Comparison of ENCODE assay signal across 10 mouse cellular contexts in the genomic region with DNA sequence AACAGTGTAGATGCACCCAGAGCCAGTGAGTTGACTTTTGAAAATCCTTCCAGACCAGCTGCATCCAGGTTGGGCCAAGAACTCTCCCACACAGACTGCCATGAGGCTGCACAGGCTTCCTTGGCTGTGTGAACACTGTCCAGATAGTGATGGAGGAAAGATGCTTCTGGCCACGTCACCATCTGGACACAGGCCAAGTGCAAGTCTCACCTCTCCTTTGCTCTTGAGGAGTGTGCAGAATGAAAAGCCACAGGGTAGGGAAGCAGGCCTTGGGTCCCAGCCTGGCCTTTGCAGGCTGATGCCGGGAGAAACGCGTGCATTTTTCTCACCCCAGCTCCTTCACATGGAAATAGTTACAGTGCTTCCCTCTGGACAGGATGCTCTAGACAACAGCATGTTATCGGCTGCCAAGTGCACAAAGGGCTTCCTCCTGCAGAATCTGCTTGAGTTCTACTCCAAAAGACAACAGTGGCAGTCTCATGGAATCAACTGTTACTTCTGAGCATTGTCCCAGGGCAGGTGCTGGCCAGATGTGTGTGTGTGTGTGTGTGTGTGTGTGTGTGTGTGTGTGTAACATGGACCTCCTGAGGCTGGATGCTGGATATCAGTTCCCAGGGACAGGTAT. TPM values are rescaled to one million over a fixed set of nuclear protein-coding genes. Genes with fewer than 3 reads are reported as not detected.
DNase-seq lines count a peak whose midpoint lies in the region; TF ChIP-seq lines count a peak whose summit lies in the region.
"Had no signal": no experiment of that assay in that cellular context is flagged by ENCODE, and none has a peak within 500 bp of the region (broad histone marks: within the 10 kb centered on the region; RNA-seq: fewer than 3 reads in every experiment).

No protein-coding gene starts in this region.

- no peak for TF ChIP-seq CTCF in left cerebral cortex, adult 2 months (IDR thresholded peaks at IDR 0.05)

- intact Hi-C loops in heart, postnatal 14 days (cut with DNase I) = loop anchor here (5.0 kb wide), 1 partner anchor 54 kb away; no protein-coding TSS in a partner anchor
- intact Hi-C loops in left cerebral cortex, adult 2 months (cut with DNase I) = no loop called here

- H3K4me3 ChIP-seq in left cerebral cortex, adult 2 months = no peak overlapping the region
- H3K4me3 ChIP-seq: midbrain, embryonic 13.5 days had no signal

- no peak overlapping the region for H3K27ac ChIP-seq in left cerebral cortex, adult 2 months
- H3K27ac ChIP-seq: midbrain, embryonic 13.5 days had no signal

- DNase-seq in cerebellum, postnatal 14 days = peak; percentile 32 to 66
- no peak for DNase-seq in cerebellum, postnatal 4 days (ENCODE audit: low spot score in 2 of 2)
- DNase-seq in urinary bladder, postnatal 14 days (ENCODE audit: low spot score) = peak; percentile 56
- DNase-seq in urinary bladder, postnatal 25 days (ENCODE audit: low spot score) = no peak
- peak; percentile 65 to 75 for DNase-seq in heart, postnatal 14 days
- peak; percentile 55 for DNase-seq in testis, postnatal 14 days (ENCODE audit: low spot score)
- no peak for DNase-seq in neural tube, embryonic 10.5 days (ENCODE audit: extremely low spot score, low spot score)
- no peak for DNase-seq in left cerebral cortex, adult 2 months (ENCODE audit: extremely low spot score in 1 of 2, low spot score in 2 of 2)
- DNase-seq: thymus, adult 18-20 months had no signal

RNA-seq across cellular contexts. Expression of a gene that starts 2.8 kb away (rescaled TPM):
- 10 to 100 TPM; 69.8 to 80.5 TPM for total RNA-seq in heart, postnatal 14 days (2021)
- total RNA-seq in left cerebral cortex, adult 2 months (2021) = 10 to 100 TPM; 25.7 to 27.5 TPM

Comparison
In these comparisons a context has a peak if more than half of its experiments do, and no peak if none do; other contexts are left out.
1. DNase-seq: peak in cerebellum, postnatal 14 days (2 of 2), urinary bladder, postnatal 14 days (single experiment), heart, postnatal 14 days (2 of 2) and testis, postnatal 14 days (single experiment); none in cerebellum, postnatal 4 days (0 of 2), urinary bladder, postnatal 25 days (single experiment), neural tube, embryonic 10.5 days (single experiment) and left cerebral cortex, adult 2 months (0 of 2).